Mouse (Mus musculus) CD8-positive naive resting alpha-beta T cell, adult 57 days (primary cell): ENCODE data around the gene Npr2. TPM values are rescaled to one million over a fixed set of nuclear protein-coding genes. Genes with fewer than 3 reads are reported as not detected.

Experiments
- total RNA-seq: library from RNA; stranded (reverse); gene quantifications from one replicate; pipeline ENCODE4 v1.2.4, GENCODE M21; 2023

Npr2 gene
- 0.24 TPM for total RNA-seq

GRCm38 (mm10) chr4:43631046-43631955 lies at the start of gene Npr2:
Gene Npr2, plus strand, starts transcription at chr4:43631935.

GRCm38 (mm10) chr4:43584444-43585416 lies 47.0 kb upstream of the Npr2 start, which contains the start of gene Msmp:
Gene Msmp, minus strand, starts transcription at chr4:43584494.

GRCm38 (mm10) chr4:43653161-43654015 lies 21.7 kb downstream of the Npr2 start, which contains the start of gene Spag8:
Gene Spag8, minus strand, starts transcription at chr4:43653594.

GRCm38 (mm10) chr4:43656339-43657109 lies 24.8 kb downstream of the Npr2 start, which contains the start of gene Hint2:
Gene Hint2, minus strand, starts transcription at chr4:43656466.

GRCm38 (mm10) chr4:43668782-43669427 lies 37.2 kb downstream of the Npr2 start, which contains the start of the genes Tmem8b and Fam221b:
Gene Tmem8b, plus strand, starts transcription at chr4:43668971.
Gene Fam221b, minus strand, starts transcription at chr4:43669145.

GRCm38 (mm10) chr4:43700707-43701106 lies 69.0 kb downstream of the Npr2 start, which contains the start of gene Olfr70:
Gene Olfr70, minus strand, starts transcription at chr4:43700807.

Other genes starting within 250 kb of the Npr2 start
- not detected for gene Rusc2, start 250.0 kb upstream of the Npr2 start, total RNA-seq
- not detected for gene Fam166b, start 202.8 kb upstream of the Npr2 start, total RNA-seq
- gene Tesk1, start 190.0 kb upstream of the Npr2 start, total RNA-seq, result 39.7 TPM
- gene Cd72, start 177.3 kb upstream of the Npr2 start, total RNA-seq, result 73.2 TPM
- 52.7 TPM for gene Sit1, start 148.2 kb upstream of the Npr2 start, total RNA-seq
- 26.8 TPM for gene Ccdc107, start 139.0 kb upstream of the Npr2 start, total RNA-seq
- not detected for gene Arhgef39, start 132.2 kb upstream of the Npr2 start, total RNA-seq
- gene Car9, start 125.0 kb upstream of the Npr2 start, total RNA-seq, result not detected
- gene Tpm2, start 108.2 kb upstream of the Npr2 start, total RNA-seq, result not detected
- 59.4 TPM for gene Creb3, start 69.6 kb upstream of the Npr2 start, total RNA-seq
- 286 TPM for gene Tln1, start 69.2 kb upstream of the Npr2 start, total RNA-seq
- gene Rgp1, start 53.2 kb upstream of the Npr2 start, total RNA-seq, result 54.6 TPM
- 29.9 TPM for gene Gba2, start 53.1 kb upstream of the Npr2 start, total RNA-seq
- gene Msmp, start 47.4 kb upstream of the Npr2 start, total RNA-seq, result not detected
- not detected for gene Spag8, start 21.7 kb downstream of the Npr2 start, total RNA-seq
- 16.0 TPM for gene Hint2, start 24.5 kb downstream of the Npr2 start, total RNA-seq
- 2.0 TPM for gene Tmem8b, start 37.0 kb downstream of the Npr2 start, total RNA-seq
- not detected for gene Fam221b, start 37.2 kb downstream of the Npr2 start, total RNA-seq
- not detected for gene Olfr70, start 68.9 kb downstream of the Npr2 start, total RNA-seq
- gene Olfr71, start 78.3 kb downstream of the Npr2 start, total RNA-seq, result not detected
- not detected for gene Hrct1, start 95.3 kb downstream of the Npr2 start, total RNA-seq
- not detected for gene Spaar, start 98.1 kb downstream of the Npr2 start, total RNA-seq
- not detected for gene Olfr159, start 139.1 kb downstream of the Npr2 start, total RNA-seq
- not detected for gene Olfr156, start 192.0 kb downstream of the Npr2 start, total RNA-seq
- not detected for gene Olfr157, start 208.3 kb downstream of the Npr2 start, total RNA-seq
- gene Olfr155, start 219.6 kb downstream of the Npr2 start, total RNA-seq, result not detected
- 5.8 TPM for gene Reck, start 243.6 kb downstream of the Npr2 start, total RNA-seq